Mouse (Mus musculus) T-helper 17 cell (primary cell): ENCODE data around the gene Safb2.

Experiments used
- in situ Hi-C, 2 experiments: fragments of 300-600 bp; cut with MboI, MseI; formaldehyde crosslinking; loops; 1 replicate in 1 of 2; 2 replicates in 1 of 2; pipeline ENCODE4 v1.15.1; 2025; ENCODE audit warnings: high pct_unique_total_duplicates in 2 of 2

The Safb2 gene

GRCm38 (mm10) chr17:56561866-56562265 lies 22.5 kb downstream of the Safb2 start:
- in situ Hi-C loops: no loop called here

- in situ Hi-C loops: no loop called here
These were observed 24.3 kb downstream of the Safb2 start for GRCm38 (mm10) chr17:56560131-56560530.

- in situ Hi-C loops: no loop called here
These were observed 25.0 kb downstream of the Safb2 start for GRCm38 (mm10) chr17:56559386-56559785.

- in situ Hi-C loops: no loop called here
These were observed 25.9 kb downstream of the Safb2 start for GRCm38 (mm10) chr17:56558448-56558847.

GRCm38 (mm10) chr17:56554122-56554551 lies 30.2 kb downstream of the Safb2 start, which contains the start of gene Gm20219:
Gene Gm20219, minus strand, starts transcription at chr17:56554387.
- in situ Hi-C loops: loop anchor here (5.0 kb wide), 1 partner anchor 197 kb away; no protein-coding TSS in a partner anchor

GRCm38 (mm10) chr17:56552781-56553363 lies 31.5 kb downstream of the Safb2 start:
- in situ Hi-C loops: loop anchor here (5.0 kb wide), 1 partner anchor 196 kb away; no protein-coding TSS in a partner anchor

- in situ Hi-C loops: loop anchor here (5.0 kb wide), 1 partner anchor 195 kb away; no protein-coding TSS in a partner anchor
These were observed 32.4 kb downstream of the Safb2 start for GRCm38 (mm10) chr17:56551841-56552581.

- in situ Hi-C loops: loop anchor here (5.0 kb wide), 1 partner anchor 194 kb away; no protein-coding TSS in a partner anchor
These were observed 33.5 kb downstream of the Safb2 start for GRCm38 (mm10) chr17:56550784-56551475.

- in situ Hi-C loops: no loop called here
These were observed 35.7 kb downstream of the Safb2 start for GRCm38 (mm10) chr17:56548605-56549105.

- in situ Hi-C loops: no loop called here
These were observed 36.4 kb downstream of the Safb2 start for GRCm38 (mm10) chr17:56547846-56548604.

GRCm38 (mm10) chr17:56547116-56547845 lies 37.1 kb downstream of the Safb2 start:
- in situ Hi-C loops: no loop called here

- in situ Hi-C loops: no loop called here
These were observed 37.8 kb downstream of the Safb2 start for GRCm38 (mm10) chr17:56546576-56546975.

GRCm38 (mm10) chr17:56545945-56546344 lies 38.4 kb downstream of the Safb2 start:
- in situ Hi-C loops: no loop called here

- in situ Hi-C loops: no loop called here
These were observed 39.5 kb downstream of the Safb2 start for GRCm38 (mm10) chr17:56544699-56545387.

- in situ Hi-C loops: no loop called here
These were observed 40.6 kb downstream of the Safb2 start for GRCm38 (mm10) chr17:56543684-56544224.

GRCm38 (mm10) chr17:56542736-56543135 lies 41.6 kb downstream of the Safb2 start:
- in situ Hi-C loops: no loop called here

GRCm38 (mm10) chr17:56540562-56540975 lies 43.8 kb downstream of the Safb2 start:
- in situ Hi-C loops: no loop called here

GRCm38 (mm10) chr17:56537912-56538311 lies 46.5 kb downstream of the Safb2 start:
- in situ Hi-C loops: loop anchor here in 1 of 2 experiments (5.0 kb wide), 1 partner anchor 41 kb away; no protein-coding TSS in a partner anchor

- in situ Hi-C loops: loop anchor here in 1 of 2 experiments (5.0 kb wide), 1 partner anchor 40 kb away; no protein-coding TSS in a partner anchor
These were observed 47.5 kb downstream of the Safb2 start for GRCm38 (mm10) chr17:56536874-56537273.
